9 mouse cellular contexts compared by ENCODE assay signal in genomic region chr12:111945115-111945514, GRCm38 (mm10). TPM values are rescaled to one million over a fixed set of nuclear protein-coding genes. Genes with fewer than 3 reads are reported as not detected.
A peak's percentile ranks its signal among the peaks of the same experiment; 100 is the strongest.
DNase-seq lines count a peak whose midpoint lies in the region; ATAC-seq lines count a peak whose summit lies in the region.
"Had no signal": no experiment of that assay in that cellular context is flagged by ENCODE, and none has a peak within 500 bp of the region (broad histone marks: within the 10 kb centered on the region; RNA-seq: fewer than 3 reads in every experiment).

No protein-coding gene starts in this region.

- WGBS in embryonic facial prominence, embryonic 14.5 days, result 42% methylated on average over 8 of the region's 8 CpGs
- WGBS in lung, embryonic 15.5 days, result 16% methylated on average over 8 of the region's 8 CpGs

- peak; percentile 43 for DNase-seq in embryo, embryonic 10 days (ENCODE audit: low spot score)
- DNase-seq in embryo, embryonic 11 days, result no peak
- DNase-seq in embryonic facial prominence, embryonic 14.5 days (ENCODE audit: low spot score), result no peak
- peak; percentile 32 for DNase-seq in kidney, adult 18-20 months
- DNase-seq in cerebellum, postnatal 14 days, result no peak
- no peak for DNase-seq in gastrocnemius, postnatal 10 days
- DNase-seq in right cerebral cortex, adult 18-20 months, result no peak

- peak overlapping the region; percentile 87 for H3K27ac ChIP-seq in embryonic facial prominence, embryonic 14.5 days (replicated peaks; ENCODE audit: low read depth, low read length)
- H3K27ac ChIP-seq in lung, embryonic 15.5 days, result peak overlapping the region; percentile 95

- H3K27me3 ChIP-seq in embryonic facial prominence, embryonic 14.5 days (replicated peaks; ENCODE audit: control insufficient read depth, insufficient read depth, low read length), result no peaks in the 10 kb centered on the region
- no peaks in the 10 kb centered on the region for H3K27me3 ChIP-seq in lung, embryonic 15.5 days

- H3K4me1 ChIP-seq in embryonic facial prominence, embryonic 14.5 days (ENCODE audit: control insufficient read depth, insufficient read depth, low read length), result peaks cover 17% of the 10 kb centered on the region
- H3K4me1 ChIP-seq in lung, embryonic 15.5 days, result peaks cover 39% of the 10 kb centered on the region

- no peak overlapping the region for H3K4me2 ChIP-seq in embryonic facial prominence, embryonic 14.5 days (ENCODE audit: low read depth, low read length)
- H3K4me2 ChIP-seq in lung, embryonic 15.5 days, result peak overlapping the region; percentile 24; the same call in 1 of the 2 replicates

- H3K4me3 ChIP-seq in embryonic facial prominence, embryonic 14.5 days (ENCODE audit: low read depth, low read length), result no peak overlapping the region
- H3K4me3 ChIP-seq in lung, embryonic 15.5 days, result no peak overlapping the region

- no peaks in the 10 kb centered on the region for H3K36me3 ChIP-seq in embryonic facial prominence, embryonic 14.5 days (ENCODE audit: control insufficient read depth, insufficient read depth, low read length)
- H3K36me3 ChIP-seq in lung, embryonic 15.5 days, result no peaks in the 10 kb centered on the region

- H3K9me3 ChIP-seq in embryonic facial prominence, embryonic 14.5 days (ENCODE audit: control insufficient read depth, low read length), result no peaks in the 10 kb centered on the region
- no peaks in the 10 kb centered on the region for H3K9me3 ChIP-seq in lung, embryonic 15.5 days

- peak overlapping the region; percentile 40 for H3K9ac ChIP-seq in embryonic facial prominence, embryonic 14.5 days (ENCODE audit: low read depth, low read length)
- H3K9ac ChIP-seq in lung, embryonic 15.5 days, result no peak overlapping the region

- ATAC-seq in embryonic facial prominence, embryonic 14.5 days (ENCODE audit: low read depth), result no peak
- peak; percentile 70 for ATAC-seq in lung, embryonic 15.5 days (ENCODE audit: borderline replicate concordance, extremely low read depth, low FRiP score, low TSS enrichment)

RNA-seq across cellular contexts. Expression of gene Atp5mpl, which starts 21.7 kb away (rescaled TPM):
- polyA plus RNA-seq in embryonic facial prominence, embryonic 14.5 days (2014; fragmentation: Nextera tagmentation; extraction: Ambion mirVana), result 670 and 799 TPM in 2 replicates
- 634 and 662 TPM in 2 replicates for polyA plus RNA-seq in lung, embryonic 15.5 days (2015; fragmentation: Nextera tagmentation; extraction: Ambion mirVana)
- total RNA-seq in gastrocnemius, postnatal 10 days (2021), result 100 to 1,000 TPM; 846 to 916 TPM

RNA-seq across cellular contexts. Expression of gene Tdrd9, which starts 26.2 kb away (rescaled TPM):
- polyA plus RNA-seq in embryonic facial prominence, embryonic 14.5 days (2014; fragmentation: Nextera tagmentation; extraction: Ambion mirVana), result 0.21 and 0.34 TPM in 2 replicates
- 0.06 TPM in 1 of 2 replicates, not detected in the other for polyA plus RNA-seq in lung, embryonic 15.5 days (2015; fragmentation: Nextera tagmentation; extraction: Ambion mirVana)
- under 1 TPM; 0.36 to 0.59 TPM for total RNA-seq in gastrocnemius, postnatal 10 days (2021)
- total RNA-seq: gastrocnemius, postnatal 36 days had no signal

RNA-seq across cellular contexts. Expression of gene Rd3l, which starts 36.0 kb away (rescaled TPM):
- not detected in 2 replicates for polyA plus RNA-seq in embryonic facial prominence, embryonic 14.5 days (2014; fragmentation: Nextera tagmentation; extraction: Ambion mirVana)
- not detected in 2 replicates for polyA plus RNA-seq in lung, embryonic 15.5 days (2015; fragmentation: Nextera tagmentation; extraction: Ambion mirVana)
- total RNA-seq in gastrocnemius, postnatal 10 days (2021), result not detected
- total RNA-seq: gastrocnemius, postnatal 36 days had no signal

RNA-seq across cellular contexts. Expression of gene Ppp1r13b, which starts 37.2 kb away (rescaled TPM):
- polyA plus RNA-seq in embryonic facial prominence, embryonic 14.5 days (2014; fragmentation: Nextera tagmentation; extraction: Ambion mirVana), result 15.3 and 17.2 TPM in 2 replicates
- 23.1 and 25.6 TPM in 2 replicates for polyA plus RNA-seq in lung, embryonic 15.5 days (2015; fragmentation: Nextera tagmentation; extraction: Ambion mirVana)
- total RNA-seq in gastrocnemius, postnatal 10 days (2021), result 10 to 100 TPM in 1 of 2 experiments, 1 to 10 TPM in 1; 9.5 to 13.4 TPM

Comparison
In these comparisons a context has a peak if more than half of its experiments do, and no peak if none do; other contexts are left out.
1. DNase-seq: peak in embryo, embryonic 10 days (single experiment) and kidney, adult 18-20 months (single experiment); none in embryo, embryonic 11 days (single experiment), embryonic facial prominence, embryonic 14.5 days (single experiment), cerebellum, postnatal 14 days (0 of 2), gastrocnemius, postnatal 10 days (single experiment) and right cerebral cortex, adult 18-20 months (single experiment).